Mouse (Mus musculus): ENCODE data around the gene Man1a. TPM values are rescaled to one million over a fixed set of nuclear protein-coding genes. Genes with fewer than 3 reads are reported as not detected.

Man1a gene
- polyA plus RNA-seq, 1 experiment, result 3.0 TPM

GRCm38 (mm10) chr10:53875896-53876295, 200.5 kb downstream of the Man1a start:
- no peaks in the 10 kb centered on the region for H3K36me3 ChIP-seq (ENCODE audit: control insufficient read depth, insufficient read depth)
- TF ChIP-seq USF1 (IDR thresholded peaks at IDR 0.05; ENCODE audit: low read depth) (no peak), SRF (IDR thresholded peaks at IDR 0.05; ENCODE audit: control insufficient read depth, insufficient read length, low read depth) (no peak), REST (IDR thresholded peaks at IDR 0.05; ENCODE audit: insufficient read depth, insufficient read length) (no peak), MYOD1 (IDR thresholded peaks at IDR 0.05; ENCODE audit: control insufficient read depth in 1 of 3, insufficient read length in 2 of 3, low read depth in 2 of 3) (no peak), E2F4 (IDR thresholded peaks at IDR 0.05; ENCODE audit: insufficient read depth) (no peak), POLR2AphosphoS2 (IDR thresholded peaks at IDR 0.05; ENCODE audit: insufficient read length, low read depth) (no peak), POLR2A (IDR thresholded peaks at IDR 0.05; ENCODE audit: insufficient read length, low read depth) (no peak), CEBPB (IDR thresholded peaks at IDR 0.05; ENCODE audit: insufficient read depth, poor library complexity, severe bottlenecking) (no peak), TCF12 (IDR thresholded peaks at IDR 0.05; ENCODE audit: insufficient read depth, poor library complexity, severe bottlenecking) (no peak), MYOG (IDR thresholded peaks at IDR 0.05; ENCODE audit: control insufficient read depth in 1 of 3, insufficient read depth in 1 of 3, insufficient read length in 2 of 3, low read depth in 2 of 3) (no peak), MAX (IDR thresholded peaks at IDR 0.05; ENCODE audit: low read depth) (no peak), TCF3 (IDR thresholded peaks at IDR 0.05; ENCODE audit: insufficient read length, low read depth) (no peak)

GRCm38 (mm10) chr10:53874191-53874590, 202.2 kb downstream of the Man1a start:
- Histone ChIP-seq H3K4me3 (no peak overlapping the region), H3K36me3 (ENCODE audit: control insufficient read depth, insufficient read depth) (no peaks in the 10 kb centered on the region), H3K4me2 (ENCODE audit: low read depth) (no peak overlapping the region), H3ac (ENCODE audit: control insufficient read depth, insufficient read length) (no peak overlapping the region), H3K27me3 (ENCODE audit: control insufficient read depth, insufficient read depth, insufficient read length) (no peaks in the 10 kb centered on the region), H3K79me2 (ENCODE audit: control insufficient read depth, insufficient read depth) (no peaks in the 10 kb centered on the region)
- no peak for TF ChIP-seq SRF (IDR thresholded peaks at IDR 0.05; ENCODE audit: control insufficient read depth, insufficient read length, low read depth)
- no peak for TF ChIP-seq POLR2A (IDR thresholded peaks at IDR 0.05; ENCODE audit: insufficient read length, low read depth)
- no peak for TF ChIP-seq POLR2AphosphoS2 (IDR thresholded peaks at IDR 0.05; ENCODE audit: insufficient read length, low read depth)
- TF ChIP-seq TCF3 (IDR thresholded peaks at IDR 0.05; ENCODE audit: insufficient read length, low read depth), result no peak
- no peak for TF ChIP-seq MYOG (IDR thresholded peaks at IDR 0.05; ENCODE audit: control insufficient read depth in 1 of 3, insufficient read depth in 1 of 3, insufficient read length in 2 of 3, low read depth in 2 of 3)
- TF ChIP-seq USF1 (IDR thresholded peaks at IDR 0.05; ENCODE audit: low read depth), result no peak
- no peak for TF ChIP-seq MAX (IDR thresholded peaks at IDR 0.05; ENCODE audit: low read depth)

More at GRCm38 (mm10) chr10:53875896-53876295, 200.5 kb downstream of the Man1a start:
- Histone ChIP-seq H3ac (ENCODE audit: control insufficient read depth, insufficient read length) (no peak overlapping the region), H3K4me3 (no peak overlapping the region), H3K79me2 (ENCODE audit: control insufficient read depth, insufficient read depth) (no peaks in the 10 kb centered on the region), H3K27me3 (ENCODE audit: control insufficient read depth, insufficient read depth, insufficient read length) (no peaks in the 10 kb centered on the region), H3K4me2 (ENCODE audit: low read depth) (no peak overlapping the region)

- Histone ChIP-seq H3K4me3 (no peak overlapping the region), H3ac (ENCODE audit: control insufficient read depth, insufficient read length) (no peak overlapping the region), H3K27me3 (ENCODE audit: control insufficient read depth, insufficient read depth, insufficient read length) (no peaks in the 10 kb centered on the region), H3K36me3 (ENCODE audit: control insufficient read depth, insufficient read depth) (no peaks in the 10 kb centered on the region), H3K4me2 (ENCODE audit: low read depth) (no peak overlapping the region), H3K79me2 (ENCODE audit: control insufficient read depth, insufficient read depth) (no peaks in the 10 kb centered on the region)
- TF ChIP-seq MYOD1 (IDR thresholded peaks at IDR 0.05; ENCODE audit: control insufficient read depth in 1 of 3, insufficient read length in 2 of 3, low read depth in 2 of 3) (no peak), CEBPB (IDR thresholded peaks at IDR 0.05; ENCODE audit: insufficient read depth, poor library complexity, severe bottlenecking) (no peak), MAX (IDR thresholded peaks at IDR 0.05; ENCODE audit: low read depth) (no peak), POLR2AphosphoS2 (IDR thresholded peaks at IDR 0.05; ENCODE audit: insufficient read length, low read depth) (no peak), TCF12 (IDR thresholded peaks at IDR 0.05; ENCODE audit: insufficient read depth, poor library complexity, severe bottlenecking) (no peak)
Observed at GRCm38 (mm10) chr10:53863486-53864357, 212.7 kb downstream of the Man1a start.

- Histone ChIP-seq H3K4me2 (ENCODE audit: low read depth) (no peak overlapping the region), H3K36me3 (ENCODE audit: control insufficient read depth, insufficient read depth) (no peaks in the 10 kb centered on the region), H3K79me2 (ENCODE audit: control insufficient read depth, insufficient read depth) (no peaks in the 10 kb centered on the region), H3ac (ENCODE audit: control insufficient read depth, insufficient read length) (no peak overlapping the region), H3K27me3 (ENCODE audit: control insufficient read depth, insufficient read depth, insufficient read length) (no peaks in the 10 kb centered on the region), H3K4me3 (no peak overlapping the region)
- no peak for TF ChIP-seq TCF12 (IDR thresholded peaks at IDR 0.05; ENCODE audit: insufficient read depth, poor library complexity, severe bottlenecking)
- no peak for TF ChIP-seq SRF (IDR thresholded peaks at IDR 0.05; ENCODE audit: control insufficient read depth, insufficient read length, low read depth)
- no peak for TF ChIP-seq CEBPB (IDR thresholded peaks at IDR 0.05; ENCODE audit: insufficient read depth, poor library complexity, severe bottlenecking)
Observed at GRCm38 (mm10) chr10:53859879-53860278, 216.5 kb downstream of the Man1a start.

- Histone ChIP-seq H3K36me3 (ENCODE audit: control insufficient read depth, insufficient read depth) (no peaks in the 10 kb centered on the region), H3K27me3 (ENCODE audit: control insufficient read depth, insufficient read depth, insufficient read length) (no peaks in the 10 kb centered on the region), H3ac (ENCODE audit: control insufficient read depth, insufficient read length) (no peak overlapping the region), H3K4me2 (ENCODE audit: low read depth) (no peak overlapping the region), H3K4me3 (no peak overlapping the region), H3K79me2 (ENCODE audit: control insufficient read depth, insufficient read depth) (no peaks in the 10 kb centered on the region)
- TF ChIP-seq CEBPB (IDR thresholded peaks at IDR 0.05; ENCODE audit: insufficient read depth, poor library complexity, severe bottlenecking), result no peak
- TF ChIP-seq E2F4 (IDR thresholded peaks at IDR 0.05; ENCODE audit: insufficient read depth), result no peak
- TF ChIP-seq MYOG (IDR thresholded peaks at IDR 0.05; ENCODE audit: control insufficient read depth in 1 of 3, insufficient read depth in 1 of 3, insufficient read length in 2 of 3, low read depth in 2 of 3), result no peak
- no peak for TF ChIP-seq MYOD1 (IDR thresholded peaks at IDR 0.05; ENCODE audit: control insufficient read depth in 1 of 3, insufficient read length in 2 of 3, low read depth in 2 of 3)
- TF ChIP-seq MAX (IDR thresholded peaks at IDR 0.05; ENCODE audit: low read depth), result no peak
- no peak for TF ChIP-seq POLR2AphosphoS2 (IDR thresholded peaks at IDR 0.05; ENCODE audit: insufficient read length, low read depth)
- no peak for TF ChIP-seq TCF3 (IDR thresholded peaks at IDR 0.05; ENCODE audit: insufficient read length, low read depth)
- no peak for TF ChIP-seq SRF (IDR thresholded peaks at IDR 0.05; ENCODE audit: control insufficient read depth, insufficient read length, low read depth)
- TF ChIP-seq REST (IDR thresholded peaks at IDR 0.05; ENCODE audit: insufficient read depth, insufficient read length), result no peak
- no peak for TF ChIP-seq USF1 (IDR thresholded peaks at IDR 0.05; ENCODE audit: low read depth)
- no peak for TF ChIP-seq POLR2A (IDR thresholded peaks at IDR 0.05; ENCODE audit: insufficient read length, low read depth)
- no peak for TF ChIP-seq TCF12 (IDR thresholded peaks at IDR 0.05; ENCODE audit: insufficient read depth, poor library complexity, severe bottlenecking)
Observed at GRCm38 (mm10) chr10:53859224-53859623, 217.2 kb downstream of the Man1a start.
